Mouse (Mus musculus): ENCODE data around the gene Tbc1d4.
A peak's percentile ranks its signal among the peaks of the same experiment; 100 is the strongest.

Gene Tbc1d4

GRCm38 (mm10) chr14:101608519-101609368 is at the start of gene Tbc1d4:
Gene Tbc1d4 (minus strand): TSS chr14:101609191.
- DNase-seq, result peak; percentile 85

DNA sequence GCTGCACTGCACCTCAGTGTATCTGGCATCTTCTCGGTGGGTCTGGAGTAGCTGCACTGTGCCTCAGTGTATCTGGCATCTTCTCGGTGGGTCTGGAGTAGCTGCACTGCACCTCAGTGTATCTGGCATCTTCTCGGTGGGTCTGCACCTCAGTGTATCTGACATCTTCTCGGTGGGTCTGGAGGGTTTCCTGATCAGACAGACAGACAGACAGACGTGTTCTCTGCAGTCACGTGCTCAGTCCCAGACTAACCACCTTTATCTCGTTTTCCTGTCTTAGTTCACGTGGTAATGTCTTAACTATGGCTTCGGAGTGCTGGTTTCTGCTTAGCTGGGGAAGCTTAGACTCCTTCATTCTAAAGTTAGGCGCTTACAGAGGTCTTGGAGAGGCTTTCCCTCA is 47.3 kb upstream of the Tbc1d4 start:
- no peak for DNase-seq

DNA sequence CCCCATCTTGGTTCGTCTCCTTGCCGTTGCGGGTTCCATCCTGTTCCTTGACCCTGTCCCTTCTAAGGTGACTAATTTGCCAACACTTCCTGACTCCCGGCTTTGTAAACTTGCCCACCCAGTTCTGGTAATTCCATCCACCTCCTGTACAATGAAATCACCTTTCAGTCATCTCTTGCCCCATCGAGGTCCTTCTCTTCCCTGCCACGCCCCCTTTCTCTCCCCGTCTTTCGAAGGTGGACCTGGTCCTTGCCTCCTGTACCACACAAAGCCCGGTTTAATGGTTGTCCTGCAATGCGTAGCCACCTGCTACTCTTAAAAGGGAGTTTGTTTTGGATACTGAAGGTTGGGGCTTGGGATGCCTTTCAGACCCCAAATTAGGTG is 45.5 kb upstream of the Tbc1d4 start:
- DNase-seq, result peak in 1 of 2 experiments; percentile 12

DNA sequence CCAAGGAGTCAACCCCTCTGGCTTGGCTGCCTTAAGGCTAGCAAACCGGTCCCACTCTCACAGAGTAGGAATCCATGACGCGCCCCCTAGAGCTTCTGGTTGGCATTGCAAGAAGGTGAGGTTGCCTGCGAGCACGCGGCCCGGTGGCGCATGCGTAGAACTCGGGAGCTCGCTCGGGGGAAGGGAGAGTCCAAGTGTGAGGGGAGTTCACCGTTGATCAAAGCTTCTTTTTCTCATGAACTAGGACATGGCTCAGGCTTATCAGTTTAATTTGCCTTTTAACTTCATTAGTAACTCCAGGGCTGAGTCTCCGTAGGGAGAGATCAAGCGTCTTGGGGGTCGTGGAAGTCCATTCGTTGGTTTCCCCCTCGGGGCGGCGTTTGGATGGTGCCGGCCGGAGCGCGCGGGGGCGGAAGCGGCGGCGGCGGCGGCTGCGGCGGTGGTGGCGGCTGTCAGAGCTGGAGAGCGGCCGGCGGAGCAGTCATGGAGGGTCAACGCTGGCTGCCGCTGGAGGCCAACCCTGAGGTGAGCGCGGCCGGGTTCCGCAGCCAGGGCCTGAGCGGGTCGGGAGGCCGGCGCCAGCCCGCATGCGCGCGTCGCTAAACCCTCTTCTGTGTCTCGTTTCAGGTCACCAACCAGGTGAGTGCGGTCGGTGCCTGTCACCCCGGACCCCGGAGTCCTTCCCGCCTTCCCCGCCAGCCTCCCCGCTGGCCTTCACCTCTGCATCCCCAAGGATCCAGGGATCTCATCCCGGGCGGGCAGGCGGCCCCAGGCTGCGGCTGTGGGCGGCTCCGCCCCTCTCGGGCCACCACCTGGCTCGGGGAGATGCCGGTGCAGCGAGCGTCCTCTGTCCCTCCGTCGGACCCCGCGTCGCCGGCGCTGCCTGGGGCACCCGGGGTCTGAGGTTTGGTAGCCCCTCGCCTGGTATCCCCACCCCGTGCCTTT is 44.9 kb upstream of the Tbc1d4 start, which contains the start of gene Uchl3:
Gene Uchl3, plus strand, starts transcription at position 387 of the 945 bp plus-strand sequence.
- DNase-seq, result peak; percentile 99 to 100

DNA sequence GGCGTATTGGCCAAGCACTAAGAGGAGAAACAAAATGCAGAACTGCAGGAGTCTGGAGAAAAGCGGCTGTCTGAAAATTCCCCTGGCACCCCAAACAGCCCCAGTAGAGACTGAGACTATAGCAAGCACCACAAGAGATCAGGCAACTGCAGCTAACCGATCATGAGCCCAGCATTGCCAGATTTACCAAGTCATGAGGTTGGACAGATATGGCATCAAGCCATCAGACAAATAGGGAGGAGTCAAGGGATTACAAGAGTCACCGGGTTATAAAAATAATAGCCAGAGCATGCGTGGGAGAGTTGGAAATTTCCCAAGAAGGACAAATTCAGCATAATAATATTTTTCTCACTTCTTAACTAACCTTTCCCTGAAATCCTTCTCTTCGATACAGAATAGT is 43.6 kb upstream of the Tbc1d4 start:
- no peak for DNase-seq

- no peak for DNase-seq
These were observed 41.6 kb upstream of the Tbc1d4 start for GRCm38 (mm10) chr14:101650551-101650950.

GRCm38 (mm10) chr14:101644948-101645347 is 36.0 kb upstream of the Tbc1d4 start:
- DNase-seq, result no peak

DNA sequence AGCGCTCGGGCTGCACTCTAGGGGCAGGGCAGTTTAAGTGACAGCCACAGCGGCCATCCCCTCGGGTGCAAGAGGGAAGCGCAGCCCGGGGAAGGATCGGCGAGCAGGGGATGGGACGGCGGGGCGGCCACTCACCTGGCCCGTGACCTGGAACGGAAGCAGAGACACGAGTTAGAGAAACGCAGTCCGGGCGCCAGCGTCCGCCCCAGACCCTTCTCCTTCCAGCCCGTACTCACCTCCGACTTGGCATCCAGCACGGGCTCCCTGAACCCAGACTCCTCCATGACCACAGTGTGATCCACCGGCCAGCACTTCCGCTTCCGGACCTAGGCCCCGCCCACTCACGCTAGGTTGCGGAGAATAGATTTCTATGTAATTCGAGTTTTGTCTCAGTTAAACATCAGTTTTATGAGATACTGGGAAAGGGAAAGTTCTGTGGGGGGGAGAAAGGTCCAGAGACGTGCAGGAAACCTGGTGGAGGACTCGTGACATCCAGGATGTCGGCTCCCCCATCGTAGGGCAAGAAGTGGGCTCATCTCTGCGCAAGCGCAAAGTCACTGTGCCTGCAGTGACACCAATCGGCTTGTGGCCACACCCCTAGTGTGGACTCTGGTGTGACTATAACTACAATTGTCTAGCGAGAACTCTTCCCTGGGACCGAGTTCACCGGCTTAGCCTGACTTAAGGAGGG is 31.3 kb upstream of the Tbc1d4 start, which contains the start of gene Commd6:
Gene Commd6, minus strand, starts transcription at position 534 of the 691 bp plus-strand sequence.
- peak; percentile 91 to 92 for DNase-seq

DNA sequence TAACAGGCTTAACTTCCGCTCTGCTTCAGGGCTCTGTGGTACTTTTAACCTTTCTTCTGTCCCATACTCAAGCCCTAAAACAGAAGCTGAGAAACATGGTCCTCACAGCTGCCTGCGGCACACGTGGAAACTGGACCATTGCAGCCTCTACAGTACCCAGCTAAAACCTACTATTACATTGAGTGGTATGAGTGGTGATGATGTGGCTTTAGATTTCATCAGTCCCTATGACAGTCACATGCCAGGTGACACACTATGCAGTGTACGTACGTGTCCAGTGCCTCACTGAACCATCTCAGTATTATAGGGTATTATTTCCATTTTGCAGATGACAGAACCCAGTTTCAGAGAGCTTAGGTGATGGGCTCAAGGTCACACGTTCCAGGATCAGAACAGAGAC is 28.4 kb upstream of the Tbc1d4 start:
- DNase-seq, result no peak

- no peak for DNase-seq
These were observed 26.8 kb upstream of the Tbc1d4 start for GRCm38 (mm10) chr14:101635765-101636164.

DNA sequence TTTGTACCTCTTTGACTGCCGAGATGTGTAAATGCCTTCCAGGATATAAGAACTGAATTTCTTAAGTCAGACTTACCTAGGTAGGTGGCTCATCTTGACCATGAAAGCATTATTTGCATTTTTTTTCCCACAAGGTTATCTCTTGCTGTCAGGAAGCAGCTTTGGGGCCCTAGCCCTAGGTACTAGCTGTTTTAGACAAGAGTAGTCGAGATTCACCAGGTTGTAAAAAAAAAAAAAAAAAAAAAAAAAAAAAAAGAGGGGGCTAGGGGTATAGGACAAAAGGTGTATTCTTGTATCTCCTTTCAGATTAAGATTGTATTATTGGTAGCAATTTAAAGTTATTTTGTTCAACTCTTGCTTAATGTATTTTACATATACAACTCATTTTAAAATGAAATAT is 21.6 kb upstream of the Tbc1d4 start:
- no peak for DNase-seq

DNA sequence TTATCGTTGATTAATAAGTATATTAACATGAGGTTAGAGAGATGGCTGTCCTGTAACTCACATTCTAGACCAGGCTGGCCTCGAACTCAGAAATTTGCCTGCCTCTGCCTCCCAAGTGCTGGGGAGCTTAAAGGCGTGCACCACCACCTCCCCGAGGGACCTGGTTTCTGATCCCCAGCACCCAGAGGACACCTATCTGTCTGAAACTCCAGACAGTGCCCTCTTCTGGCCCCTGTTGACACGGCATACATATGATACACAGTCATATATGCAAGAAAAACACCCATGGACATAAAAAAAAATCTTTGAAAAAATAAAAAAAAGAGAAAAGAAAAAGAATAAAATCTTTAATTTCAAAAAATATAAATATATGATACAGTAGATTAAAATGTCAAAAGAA is 8.7 kb upstream of the Tbc1d4 start:
- DNase-seq, result no peak

DNA sequence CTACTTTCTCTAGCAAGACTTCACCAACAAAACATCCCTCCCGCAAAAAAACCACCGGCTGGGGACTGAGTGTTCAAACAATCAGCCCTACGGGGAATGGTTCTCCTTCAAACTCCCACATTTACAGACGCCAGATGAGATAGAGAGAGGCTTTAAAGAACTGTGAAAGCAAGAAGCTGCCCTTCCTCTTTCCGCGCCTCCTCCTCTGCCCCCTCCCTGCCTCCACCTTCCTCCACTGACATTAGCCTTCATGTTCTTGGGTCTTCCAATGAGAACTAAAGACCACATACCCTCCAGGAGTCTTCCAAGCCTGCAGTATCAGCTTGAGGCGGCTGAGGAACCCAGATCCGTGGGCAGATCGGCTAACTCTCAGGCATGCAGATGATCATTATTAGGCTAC is 7.2 kb upstream of the Tbc1d4 start:
- no peak for DNase-seq

- DNase-seq, result no peak
These were observed 4.2 kb upstream of the Tbc1d4 start for GRCm38 (mm10) chr14:101613206-101613605.

GRCm38 (mm10) chr14:101610701-101611100 is 1.7 kb upstream of the Tbc1d4 start:
- no peak for DNase-seq

DNA sequence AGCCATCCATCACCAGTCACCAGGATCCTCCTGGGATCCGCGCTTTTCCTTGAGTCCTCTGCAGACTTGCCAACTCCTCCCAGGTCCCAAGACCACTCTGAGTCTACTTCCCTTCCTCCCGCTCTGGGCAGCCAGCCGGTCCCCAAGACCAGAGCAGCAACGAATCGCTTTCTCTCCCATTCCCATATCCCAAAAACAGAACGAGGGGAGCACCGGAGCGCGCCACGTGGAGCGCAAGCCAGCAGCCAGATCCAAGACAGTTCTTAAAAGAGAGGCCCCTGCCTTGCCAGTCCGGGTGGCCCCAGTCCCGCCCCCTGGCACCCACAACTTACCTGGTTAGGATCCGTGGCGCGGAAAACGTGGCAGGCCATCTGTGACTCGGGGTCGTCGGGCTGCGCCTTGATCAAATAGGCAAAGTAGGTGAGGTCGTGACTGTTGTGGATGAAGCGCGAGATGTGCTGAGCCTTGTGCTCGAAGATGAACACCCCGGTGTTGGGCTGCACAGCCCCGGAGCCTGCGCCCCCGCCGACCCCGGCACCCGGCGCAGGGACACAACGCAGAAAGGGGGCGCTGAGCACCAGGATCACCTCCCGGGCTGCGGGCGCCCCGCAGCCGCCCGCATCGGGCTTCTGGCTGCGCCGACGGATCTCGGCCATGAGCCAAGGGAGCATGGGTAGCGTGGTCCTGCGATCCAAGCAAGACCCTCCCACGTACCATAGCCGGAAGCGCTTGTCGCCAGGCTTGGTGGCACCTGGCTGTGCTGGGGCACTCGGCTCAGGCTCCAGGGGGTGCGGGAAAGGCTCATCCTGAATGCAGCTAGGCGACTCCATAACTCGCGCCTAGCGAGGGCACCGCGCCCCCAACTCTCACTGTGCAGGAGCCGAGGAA is 1.1 kb downstream of the Tbc1d4 start:
- DNase-seq, result peak; percentile 41 to 48

GRCm38 (mm10) chr14:101605843-101606242 is 3.1 kb downstream of the Tbc1d4 start:
- no peak for DNase-seq

DNA sequence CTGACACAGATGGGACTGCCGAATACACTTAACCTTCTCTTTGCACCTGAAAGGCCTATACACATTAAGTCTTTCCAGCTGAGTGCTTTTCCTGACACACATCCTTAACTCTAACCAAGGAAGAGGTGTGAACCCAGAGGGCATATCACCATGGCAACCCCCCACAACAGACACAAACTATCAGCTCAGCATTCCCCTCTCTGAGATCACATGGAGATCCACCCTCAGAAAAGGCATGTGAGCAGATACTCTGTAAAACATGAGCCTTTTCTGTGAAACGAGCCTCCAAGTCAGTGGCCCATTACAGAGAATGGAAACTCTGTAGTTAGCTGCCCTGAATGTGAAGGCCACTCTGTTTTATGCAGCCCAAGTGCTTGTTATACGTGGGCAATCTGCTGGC is 6.1 kb downstream of the Tbc1d4 start:
- DNase-seq, result no peak

- DNase-seq, result no peak
These were observed 11.8 kb downstream of the Tbc1d4 start for GRCm38 (mm10) chr14:101597096-101597715.

- no peak for DNase-seq
These were observed 12.3 kb downstream of the Tbc1d4 start for GRCm38 (mm10) chr14:101596691-101597090.

Data from cerebellum, postnatal 36 days (tissue).